Mouse (Mus musculus) limb, embryonic 10.5 days (tissue): ENCODE data around the gene Kcnh6. TPM values are rescaled to one million over a fixed set of nuclear protein-coding genes. Genes with fewer than 3 reads are reported as not detected.

Experiments
- DNase-seq: peaks from one replicate; pipeline ENCODE4 v3.0.0-alpha.2; 2017; ENCODE audit warnings: low spot score
- H3K27ac ChIP-seq: fragments of 300-500 bp; sonication (generic); 2 replicates; pipeline ENCODE4 v1.5.1; 2016; ENCODE audit warnings: mild to moderate bottlenecking
- H3K27me3 ChIP-seq: fragments of 300-500 bp; sonication (generic); 2 replicates; pipeline ENCODE4 v1.6.1; 2016; ENCODE audit warnings: low read depth, mild to moderate bottlenecking; ENCODE audit not compliant: poor library complexity, severe bottlenecking
- H3K36me3 ChIP-seq: fragments of 300-500 bp; sonication (generic); 2 replicates; pipeline ENCODE4 v1.6.1; 2016; ENCODE audit warnings: mild to moderate bottlenecking, moderate library complexity
- H3K4me1 ChIP-seq: fragments of 300-500 bp; sonication (generic); 2 replicates; pipeline ENCODE4 v1.6.1; 2016
- H3K4me3 ChIP-seq: fragments of 300-500 bp; sonication (generic); 2 replicates; pipeline ENCODE4 v1.5.1; 2016; ENCODE audit warnings: mild to moderate bottlenecking, moderate library complexity
- H3K9me3 ChIP-seq: fragments of 300-500 bp; sonication (generic); replicated peaks from 2 replicates; pipeline ENCODE4 v1.6.1; 2016; ENCODE audit warnings: mild to moderate bottlenecking
- WGBS: fragments of 180-500 bp; shearing (Covaris S2); methylation state at CpG from one replicate; pipeline ENCODE4 v1.1.7; 2016; 5-methylcytosine and 5-hydroxymethylcytosine counted together
- polyA plus RNA-seq: library from polyadenylated mRNA; unstranded; fragments of >200 nt; fragmentation: Nextera tagmentation; extraction: Ambion mirVana; gene quantifications from 2 replicates; pipeline ENCODE4 v1.2.1, GENCODE M21; 2016

Kcnh6 gene
- polyA plus RNA-seq: 0.24 and 0.36 TPM in 2 replicates

- no peaks in the 10 kb centered on the region for H3K9me3 ChIP-seq
- under 1% methylated on average over 25 of the region's 25 CpGs for WGBS
- no peak within 1 kb of the TSS for H3K27ac ChIP-seq
- H3K27me3 ChIP-seq: peaks cover 36% of the 10 kb centered on the region
- H3K36me3 ChIP-seq: no peaks in the 10 kb centered on the region
- H3K4me1 ChIP-seq: peaks cover 11% of the 10 kb centered on the region
- peak within 1 kb of the TSS; percentile 38 for H3K4me3 ChIP-seq
- DNase-seq: peak; percentile 93
Observed at GRCm38 (mm10) chr11:106007821-106008220, at the start of gene Kcnh6. Gene Kcnh6, plus strand, starts transcription at chr11:106008124.

DNA sequence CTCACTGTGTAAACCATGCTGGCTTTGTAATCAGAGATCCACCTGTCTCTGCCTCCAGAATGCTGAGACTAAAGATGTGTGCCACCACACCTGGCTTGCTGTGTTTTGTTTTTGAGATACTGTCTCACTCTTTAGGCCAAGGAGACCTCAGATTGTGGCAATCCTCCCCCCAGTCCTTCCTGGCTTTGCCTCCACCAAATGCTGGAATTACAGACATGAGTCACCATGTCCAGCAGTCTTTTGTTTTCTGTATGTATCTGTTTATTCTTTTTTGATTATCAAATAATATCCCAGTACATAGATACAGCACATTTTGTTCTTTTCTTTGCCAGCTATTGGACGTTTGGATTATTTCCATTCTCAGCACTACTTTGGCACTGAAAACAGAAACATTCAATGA, 49.4 kb upstream of the Kcnh6 start:
- Histone ChIP-seq H3K27me3 (no peaks in the 10 kb centered on the region), H3K4me3 (no peak overlapping the region), H3K27ac (no peak overlapping the region), H3K4me1 (no peaks in the 10 kb centered on the region; the same call in 1 of the 2 replicates), H3K9me3 (no peaks in the 10 kb centered on the region), H3K36me3 (no peaks in the 10 kb centered on the region)
- DNase-seq: no peak
- 51% methylated on average over 1 of the region's 1 CpGs for WGBS

- H3K4me3 ChIP-seq: no peak overlapping the region
- no peak for DNase-seq
- no peaks in the 10 kb centered on the region for H3K9me3 ChIP-seq
- 63% methylated on average over 17 of the region's 17 CpGs for WGBS
- no peaks in the 10 kb centered on the region for H3K27me3 ChIP-seq
- H3K4me1 ChIP-seq: no peaks in the 10 kb centered on the region; the same call in 1 of the 2 replicates
- no peaks in the 10 kb centered on the region for H3K36me3 ChIP-seq
- no peak overlapping the region for H3K27ac ChIP-seq
Observed at GRCm38 (mm10) chr11:105959355-105959754, 48.6 kb upstream of the Kcnh6 start.

GRCm38 (mm10) chr11:105964691-105965090, 43.2 kb upstream of the Kcnh6 start:
- Histone ChIP-seq H3K27me3 (peaks cover 44% of the 10 kb centered on the region), H3K4me3 (no peak overlapping the region), H3K36me3 (no peaks in the 10 kb centered on the region), H3K9me3 (no peaks in the 10 kb centered on the region), H3K27ac (no peak overlapping the region), H3K4me1 (peaks cover 18% of the 10 kb centered on the region)
- no peak for DNase-seq
- WGBS: 65% methylated on average over 5 of the region's 5 CpGs

- Histone ChIP-seq H3K9me3 (no peaks in the 10 kb centered on the region), H3K27me3 (peaks cover 60% of the 10 kb centered on the region), H3K4me3 (no peak overlapping the region), H3K36me3 (no peaks in the 10 kb centered on the region), H3K27ac (no peak overlapping the region), H3K4me1 (peaks cover 18% of the 10 kb centered on the region)
- WGBS: 80% methylated on average over 4 of the region's 4 CpGs
- no peak for DNase-seq
Observed at GRCm38 (mm10) chr11:105966288-105966687, 41.6 kb upstream of the Kcnh6 start.

- H3K9me3 ChIP-seq: no peaks in the 10 kb centered on the region
- 1% methylated on average over 72 of the region's 76 CpGs for WGBS
Observed at GRCm38 (mm10) chr11:105967741-105968574, 40.0 kb upstream of the Kcnh6 start, which contains the start of gene Ace. Gene Ace, plus strand, starts transcription at chr11:105967945.

GRCm38 (mm10) chr11:105968948-105969347, 39.0 kb upstream of the Kcnh6 start:
- Histone ChIP-seq H3K27ac (no peak overlapping the region), H3K9me3 (no peaks in the 10 kb centered on the region), H3K27me3 (peaks cover 72% of the 10 kb centered on the region), H3K4me3 (no peak overlapping the region; the same call in 1 of the 2 replicates), H3K36me3 (no peaks in the 10 kb centered on the region), H3K4me1 (peaks cover 18% of the 10 kb centered on the region)
- 52% methylated on average over 10 of the region's 10 CpGs for WGBS
- DNase-seq: no peak

More at GRCm38 (mm10) chr11:105967741-105968574, 40.0 kb upstream of the Kcnh6 start, which contains the start of gene Ace:
- H3K4me1 ChIP-seq: peaks cover 18% of the 10 kb centered on the region
- H3K36me3 ChIP-seq: no peaks in the 10 kb centered on the region
- H3K27me3 ChIP-seq: peaks cover 69% of the 10 kb centered on the region
- H3K4me3 ChIP-seq: peak within 1 kb of the TSS; percentile 68
- peak within 1 kb of the TSS; percentile 64 for H3K27ac ChIP-seq
- DNase-seq: peak; percentile 61

DNA sequence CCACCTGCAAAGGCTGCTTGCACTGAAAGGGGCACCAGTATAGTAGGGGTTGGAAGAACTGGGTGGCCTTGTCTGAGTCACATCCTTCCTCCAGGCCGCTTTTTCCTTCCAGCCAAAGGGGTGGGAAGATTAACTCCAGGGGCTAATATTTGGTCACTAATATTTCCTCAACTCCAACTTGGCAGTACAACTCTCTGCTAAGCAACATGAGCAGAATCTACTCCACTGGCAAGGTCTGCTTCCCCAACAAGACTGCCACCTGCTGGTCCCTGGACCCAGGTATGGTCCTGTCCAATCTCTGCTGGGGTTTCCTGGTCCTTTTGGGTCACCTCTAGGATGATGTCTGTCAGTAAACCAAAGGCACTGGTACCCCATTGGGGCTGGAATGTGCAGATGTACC, 38.4 kb upstream of the Kcnh6 start:
- H3K4me1 ChIP-seq: peaks cover 18% of the 10 kb centered on the region
- DNase-seq: no peak
- 55% methylated on average over 1 of the region's 1 CpGs for WGBS

DNA sequence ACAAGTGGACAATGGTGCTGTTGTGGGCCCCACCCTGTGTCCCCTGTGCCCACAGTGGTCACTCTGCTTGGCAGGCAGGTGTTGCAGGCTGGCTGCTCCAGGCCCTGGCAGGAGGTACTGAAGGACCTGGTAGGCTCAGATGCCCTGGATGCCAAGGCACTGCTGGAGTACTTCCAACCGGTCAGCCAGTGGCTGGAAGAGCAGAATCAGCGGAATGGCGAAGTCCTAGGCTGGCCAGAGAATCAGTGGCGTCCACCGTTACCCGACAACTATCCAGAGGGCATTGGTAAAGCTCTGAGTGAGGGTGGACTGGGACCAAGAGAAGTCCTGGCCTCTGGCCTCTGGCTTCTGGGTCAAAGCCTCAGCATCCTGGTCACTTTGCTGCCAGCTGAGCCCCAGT, 33.3 kb upstream of the Kcnh6 start:
- H3K4me1 ChIP-seq: no peaks in the 10 kb centered on the region
- WGBS: 94% methylated on average over 6 of the region's 6 CpGs
- no peaks in the 10 kb centered on the region for H3K9me3 ChIP-seq
- H3K27ac ChIP-seq: no peak overlapping the region
- DNase-seq: no peak
- no peaks in the 10 kb centered on the region for H3K36me3 ChIP-seq
- H3K4me3 ChIP-seq: no peak overlapping the region
- H3K27me3 ChIP-seq: peaks cover 30% of the 10 kb centered on the region

More for the DNA sequence above, 38.4 kb upstream of the Kcnh6 start:
- H3K9me3 ChIP-seq: no peaks in the 10 kb centered on the region
- H3K4me3 ChIP-seq: no peak overlapping the region
- no peak overlapping the region for H3K27ac ChIP-seq
- no peaks in the 10 kb centered on the region for H3K36me3 ChIP-seq
- peaks cover 73% of the 10 kb centered on the region for H3K27me3 ChIP-seq

DNA sequence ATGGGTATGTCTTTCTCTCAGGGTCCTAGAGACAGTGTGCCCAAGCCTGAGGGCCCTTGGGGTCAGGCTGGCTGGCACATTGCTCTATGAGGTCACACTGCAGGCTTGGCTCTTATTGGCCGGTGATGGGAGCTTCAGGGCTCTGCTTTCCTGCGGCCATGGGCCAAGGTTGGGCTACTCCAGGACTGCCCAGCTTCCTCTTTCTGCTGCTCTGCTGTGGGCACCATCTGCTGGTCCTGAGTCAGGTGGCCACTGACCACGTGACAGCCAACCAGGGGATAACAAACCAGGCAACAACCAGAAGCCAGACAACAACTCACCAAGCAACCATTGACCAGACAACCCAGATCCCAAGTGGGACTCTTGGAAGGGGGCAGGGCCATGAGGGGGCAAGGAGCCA, 32.9 kb upstream of the Kcnh6 start:
- no peaks in the 10 kb centered on the region for H3K9me3 ChIP-seq
- 81% methylated on average over 3 of the region's 3 CpGs for WGBS
- H3K36me3 ChIP-seq: no peaks in the 10 kb centered on the region
- H3K4me1 ChIP-seq: no peaks in the 10 kb centered on the region
- peaks cover 25% of the 10 kb centered on the region for H3K27me3 ChIP-seq
- H3K4me3 ChIP-seq: no peak overlapping the region
- no peak overlapping the region for H3K27ac ChIP-seq
- DNase-seq: no peak

- DNase-seq: no peak
- Histone ChIP-seq H3K4me3 (no peak overlapping the region), H3K36me3 (no peaks in the 10 kb centered on the region), H3K4me1 (no peaks in the 10 kb centered on the region), H3K27me3 (peaks cover 19% of the 10 kb centered on the region; the same call in 1 of the 2 replicates), H3K9me3 (no peaks in the 10 kb centered on the region), H3K27ac (no peak overlapping the region)
- 94% methylated on average over 5 of the region's 5 CpGs for WGBS
Observed at GRCm38 (mm10) chr11:105975636-105976035, 32.3 kb upstream of the Kcnh6 start.

DNA sequence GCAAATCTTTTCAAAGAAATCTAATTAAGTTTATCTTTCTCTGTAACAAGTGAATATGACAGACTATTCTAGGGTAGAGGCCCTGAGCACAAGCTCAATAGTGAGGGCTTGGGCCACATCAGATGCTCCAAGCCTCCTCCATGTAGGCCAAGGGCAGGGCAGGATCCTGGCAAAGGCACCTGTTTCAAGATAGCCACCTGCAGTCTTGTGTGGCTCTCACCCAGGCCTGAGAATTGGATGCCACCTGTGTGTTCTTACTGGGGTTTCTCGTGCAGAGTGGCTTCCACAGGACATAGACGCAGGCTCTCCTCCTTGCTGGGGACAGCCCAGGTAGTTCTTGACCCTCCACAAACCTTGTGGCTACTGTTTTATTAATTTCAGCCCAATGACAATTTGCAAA, 29.7 kb upstream of the Kcnh6 start:
- Histone ChIP-seq H3K4me3 (no peak overlapping the region), H3K9me3 (no peaks in the 10 kb centered on the region), H3K36me3 (no peaks in the 10 kb centered on the region), H3K4me1 (no peaks in the 10 kb centered on the region), H3K27ac (no peak overlapping the region), H3K27me3 (peaks cover 4% of the 10 kb centered on the region; the same call in 1 of the 2 replicates)
- WGBS: 83% methylated on average over 2 of the region's 2 CpGs
- no peak for DNase-seq

- Histone ChIP-seq H3K27me3 (peaks cover 4% of the 10 kb centered on the region; the same call in 1 of the 2 replicates), H3K27ac (no peak overlapping the region), H3K9me3 (no peaks in the 10 kb centered on the region), H3K36me3 (no peaks in the 10 kb centered on the region), H3K4me3 (no peak overlapping the region), H3K4me1 (no peaks in the 10 kb centered on the region)
- DNase-seq: no peak
- 67% methylated on average over 5 of the region's 5 CpGs for WGBS
Observed at GRCm38 (mm10) chr11:105978634-105979033, 29.3 kb upstream of the Kcnh6 start.
